Mouse (Mus musculus) ES-E14 (cell line): ENCODE measurements around the gene Susd2. TPM values are rescaled to one million over a fixed set of nuclear protein-coding genes. Genes with fewer than 3 reads are reported as not detected.

Experiments
- DNase-seq: peaks from one replicate; pipeline ENCODE4 v3.0.0-alpha.2; 2013; ENCODE audit warnings: low read depth, low spot score
- H3K27ac ChIP-seq: 2 replicates; pipeline ENCODE4 v1.5.1; 2012; ENCODE audit warnings: low read depth, mild to moderate bottlenecking, low read length, moderate library complexity, mixed read lengths; ENCODE audit not compliant: poor library complexity, insufficient read depth, severe bottlenecking
- H3K36me3 ChIP-seq: 2 replicates; pipeline ENCODE4 v1.6.1; 2012; ENCODE audit warnings: mild to moderate bottlenecking, low read length, moderate library complexity, mixed read lengths; ENCODE audit not compliant: control insufficient read depth, poor library complexity, insufficient read depth, severe bottlenecking
- H3K4me1 ChIP-seq, 2 experiments: fragments of 150-350 bp in 1 of 2; sonication (generic) in 1 of 2; 2 replicates each; pipeline ENCODE4 v1.6.1; 2012; ENCODE audit warnings: low read length in 2 of 2, mild to moderate bottlenecking in 1 of 2, mixed read lengths in 1 of 2; ENCODE audit not compliant: control insufficient read depth in 2 of 2, insufficient read depth in 2 of 2, poor library complexity in 1 of 2
- H3K4me3 ChIP-seq, 2 experiments: fragments of 150-350 bp in 1 of 2; sonication (generic) in 1 of 2; 2 replicates each; pipeline ENCODE4 v1.5.1; 2012; ENCODE audit warnings: low read length in 2 of 2, low read depth in 1 of 2, mild to moderate bottlenecking in 1 of 2, mixed read lengths in 1 of 2; ENCODE audit not compliant: insufficient read depth in 1 of 2, poor library complexity in 1 of 2, severe bottlenecking in 1 of 2
- H3K9ac ChIP-seq: 2 replicates; pipeline ENCODE4 v1.6.1; 2012; ENCODE audit warnings: low read depth, mild to moderate bottlenecking, low read length, mixed read lengths; ENCODE audit not compliant: poor library complexity, insufficient read depth, severe bottlenecking
- H3K9me3 ChIP-seq: fragments of 150-350 bp; sonication (generic); 2 replicates; pipeline ENCODE4 v1.6.1; 2012; ENCODE audit warnings: low read depth, mild to moderate bottlenecking, low read length; ENCODE audit not compliant: control insufficient read depth, insufficient read depth
- CHD2 ChIP-seq: IDR thresholded peaks from 2 replicates; pipeline ENCODE4 v1.6.1; 2014; ENCODE audit warnings: mild to moderate bottlenecking, low read depth, low read length, inconsistent platforms
- HCFC1 ChIP-seq: IDR thresholded peaks from 2 replicates; pipeline ENCODE4 v1.6.1; 2012; ENCODE audit warnings: low read length, inconsistent platforms, borderline replicate concordance; ENCODE audit not compliant: insufficient read depth
- MAFK ChIP-seq: IDR thresholded peaks from 2 replicates; pipeline ENCODE4 v1.6.1; 2014; ENCODE audit warnings: mild to moderate bottlenecking, low read depth, low read length, inconsistent platforms; ENCODE audit not compliant: insufficient read depth
- ZC3H11A ChIP-seq: IDR thresholded peaks from 2 replicates; pipeline ENCODE4 v1.6.1; 2012; ENCODE audit warnings: low read depth, mild to moderate bottlenecking, inconsistent platforms, low read length, borderline replicate concordance
- ZNF384 ChIP-seq: IDR thresholded peaks from 2 replicates; pipeline ENCODE4 v1.6.1; 2012; ENCODE audit warnings: low read depth, low read length, inconsistent platforms
- in situ Hi-C, 2 experiments: fragments of 600-800 bp; cut with MboI; formaldehyde crosslinking; loops; one replicate each; pipeline ENCODE4 v1.15.1; 2025; ENCODE audit warnings: low sequenced_read_pairs in 2 of 2, inconsistent platforms in 1 of 2; ENCODE audit not compliant: unreplicated experiment in 2 of 2
- total RNA-seq: library from RNA; depleted of rRNA; stranded (reverse); fragments of 300-350 nt; gene quantifications from 2 replicates; pipeline ENCODE4 v1.2.3, GENCODE M21; 2012

Gene Susd2
- total RNA-seq, 1 experiment = 10.4 TPM

DNA sequence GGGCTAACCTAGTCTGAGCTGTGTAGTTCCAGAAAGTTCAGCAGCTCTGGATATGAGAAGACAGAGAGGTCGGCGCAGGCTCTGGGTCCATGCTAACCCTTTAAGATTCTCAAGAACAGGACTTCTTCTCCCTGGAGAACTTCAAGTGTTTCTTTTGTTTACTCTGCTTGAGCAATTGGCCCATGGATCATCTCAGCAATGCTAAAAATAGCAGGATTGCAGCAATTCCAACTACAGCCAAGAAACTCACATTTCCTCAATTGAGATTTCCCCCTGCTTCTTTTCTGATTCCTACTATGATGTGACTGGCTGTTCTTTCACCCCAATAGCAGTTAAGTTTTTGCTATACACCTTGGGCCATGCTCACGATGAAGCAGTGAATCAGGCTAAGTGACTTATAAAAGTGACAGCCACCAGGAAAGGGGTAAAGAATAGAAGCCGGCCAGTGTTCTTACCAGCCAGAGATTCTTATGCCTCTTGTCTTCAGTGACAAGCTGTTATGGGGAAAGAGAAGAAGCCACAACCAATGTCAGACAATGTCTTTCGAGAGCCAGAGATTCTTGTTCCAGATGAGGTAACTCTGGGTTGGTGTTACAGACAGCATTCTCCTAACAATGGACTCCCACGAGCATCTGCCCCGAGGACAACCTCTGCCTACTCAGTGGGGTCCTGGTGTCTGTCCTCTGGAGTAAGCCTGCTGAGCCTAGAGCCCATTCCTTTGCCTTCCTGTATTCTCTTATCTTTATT lies 33.2 kb upstream of the Susd2 start:
- DNase-seq = no peak

DNA sequence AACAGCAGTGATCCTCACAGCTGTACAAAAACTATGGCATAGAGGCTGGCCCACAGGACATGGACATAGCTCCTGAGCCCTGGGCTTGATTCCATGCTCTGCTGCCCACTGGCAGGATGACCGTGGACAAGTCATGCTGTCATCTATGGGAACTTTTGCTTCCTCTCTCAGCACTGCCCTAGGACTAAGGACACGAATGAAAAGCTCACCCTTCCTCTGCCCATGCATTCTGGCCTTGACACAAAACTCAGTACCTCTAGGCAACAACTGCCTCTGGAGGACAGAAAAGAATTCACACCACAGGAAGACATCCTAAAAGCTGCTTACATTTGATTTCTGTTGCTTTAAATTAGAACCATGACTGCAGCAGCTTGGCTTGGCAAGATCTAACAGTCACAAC lies 32.5 kb upstream of the Susd2 start:
- no peak for TF ChIP-seq ZC3H11A
- TF ChIP-seq ZNF384 = no peak
- no peak for TF ChIP-seq MAFK
- no peak for TF ChIP-seq HCFC1
- TF ChIP-seq CHD2 = no peak
- Histone ChIP-seq H3K4me3 (no peak overlapping the region), H3K27ac (no peak overlapping the region; the same call in 1 of the 2 replicates), H3K9me3 (no peaks in the 10 kb centered on the region), H3K9ac (no peak overlapping the region), H3K36me3 (peaks cover 18% of the 10 kb centered on the region; the same call in 1 of the 2 replicates), H3K4me1 (peaks cover 0 to 2% of the 10 kb centered on the region in 2 experiments; a peak in 2 of 4 replicates)
- in situ Hi-C loops = no loop called here
- no peak for DNase-seq

More for the DNA sequence above, 33.2 kb upstream of the Susd2 start:
- no peak overlapping the region for H3K27ac ChIP-seq
- TF ChIP-seq ZNF384 = no peak
- peaks cover 0 to 2% of the 10 kb centered on the region in 2 experiments; a peak in 2 of 4 replicates for H3K4me1 ChIP-seq
- no peaks in the 10 kb centered on the region for H3K9me3 ChIP-seq
- H3K4me3 ChIP-seq = no peak overlapping the region
- H3K9ac ChIP-seq = no peak overlapping the region
- in situ Hi-C loops = no loop called here
- H3K36me3 ChIP-seq = peaks cover 20% of the 10 kb centered on the region; the same call in 1 of the 2 replicates

DNA sequence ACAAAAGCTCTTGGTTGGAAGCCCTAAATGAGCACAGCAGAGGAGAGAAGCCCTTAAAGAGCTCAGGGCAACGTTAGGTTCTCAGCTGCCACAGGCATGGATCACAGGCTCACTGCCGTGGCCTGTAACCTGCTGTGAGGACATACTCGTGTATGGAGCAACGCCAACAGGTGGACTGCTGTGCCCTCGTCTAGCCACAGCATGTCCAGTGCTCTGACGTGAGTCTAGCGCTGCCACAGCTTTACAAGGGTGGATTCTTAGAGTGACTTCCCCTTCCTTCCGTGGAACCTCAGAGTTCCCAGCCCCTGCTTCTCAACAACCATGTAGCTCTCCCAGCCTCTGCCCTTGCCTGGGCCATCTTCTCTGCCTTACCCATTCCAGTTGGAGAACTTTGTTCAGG lies 31.8 kb upstream of the Susd2 start:
- in situ Hi-C loops = no loop called here
- Histone ChIP-seq H3K36me3 (peaks cover 15% of the 10 kb centered on the region; the same call in 1 of the 2 replicates), H3K9ac (no peak overlapping the region), H3K4me1 (peaks cover 0 to 2% of the 10 kb centered on the region in 2 experiments; a peak in 2 of 4 replicates), H3K4me3 (no peak overlapping the region), H3K9me3 (no peaks in the 10 kb centered on the region), H3K27ac (no peak overlapping the region; the same call in 1 of the 2 replicates)
- TF ChIP-seq ZC3H11A = no peak
- TF ChIP-seq ZNF384 = no peak
- DNase-seq = no peak

DNA sequence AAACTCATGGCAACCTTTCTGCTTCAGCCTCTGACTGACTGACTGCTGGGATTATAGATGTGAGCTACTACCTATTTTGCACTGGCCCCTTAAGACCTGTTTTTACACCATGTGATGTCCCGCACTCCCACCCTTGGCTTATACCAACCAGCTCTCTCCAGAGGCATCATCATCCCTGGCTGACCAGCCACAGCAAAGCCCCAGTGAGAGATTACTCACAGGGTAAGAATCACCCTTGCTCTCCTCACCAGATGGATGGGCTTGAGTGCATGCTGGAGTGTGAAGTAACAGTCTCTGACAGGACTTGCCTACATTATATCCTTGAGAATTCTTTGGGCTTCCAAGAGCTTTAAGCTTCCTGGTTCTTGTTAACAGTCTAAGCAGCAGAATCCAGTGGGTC lies 26.1 kb upstream of the Susd2 start:
- Histone ChIP-seq H3K27ac (no peak overlapping the region), H3K9me3 (no peaks in the 10 kb centered on the region), H3K9ac (no peak overlapping the region), H3K36me3 (peaks cover 11% of the 10 kb centered on the region; the same call in 1 of the 2 replicates), H3K4me1 (peaks cover 2 to 10% of the 10 kb centered on the region in 2 experiments; a peak in 1 of 4 replicates), H3K4me3 (no peak overlapping the region)
- no peak for DNase-seq
- in situ Hi-C loops = no loop called here
- no peak for TF ChIP-seq ZC3H11A
- TF ChIP-seq MAFK = no peak
- TF ChIP-seq CHD2 = no peak
- no peak for TF ChIP-seq HCFC1
- no peak for TF ChIP-seq ZNF384

DNA sequence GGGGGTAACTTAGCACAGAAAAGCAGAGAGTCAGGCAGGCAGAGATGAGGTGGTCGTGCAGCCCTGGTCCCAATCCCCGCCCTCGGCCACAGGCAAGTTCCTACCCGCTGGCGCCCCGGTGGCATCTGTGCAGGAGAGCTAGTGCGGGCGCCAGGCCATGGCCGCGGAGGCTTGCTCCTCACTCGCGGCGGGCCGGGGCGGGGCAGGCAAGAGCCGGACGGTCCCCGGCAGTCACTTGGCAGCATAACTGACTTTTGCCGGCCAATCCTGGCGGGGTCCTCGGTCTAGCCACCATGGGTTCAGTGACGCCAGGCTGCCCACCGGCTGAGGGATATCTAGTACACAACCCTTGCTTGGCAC lies 24.1 kb upstream of the Susd2 start:
- Histone ChIP-seq H3K36me3 (peaks cover 23% of the 10 kb centered on the region; the same call in 1 of the 2 replicates), H3K9ac (peak overlapping the region; percentile 65), H3K4me3 (peak overlapping the region; percentile 66 to 84), H3K9me3 (no peaks in the 10 kb centered on the region), H3K27ac (no peak overlapping the region), H3K4me1 (peaks cover 2 to 10% of the 10 kb centered on the region in 2 experiments; a peak in 1 of 4 replicates)
- no peak for DNase-seq
- TF ChIP-seq ZNF384 (no peak), CHD2 (no peak)
- in situ Hi-C loops = no loop called here
